14 mouse cellular contexts compared by ENCODE assay signal in the genomic region with DNA sequence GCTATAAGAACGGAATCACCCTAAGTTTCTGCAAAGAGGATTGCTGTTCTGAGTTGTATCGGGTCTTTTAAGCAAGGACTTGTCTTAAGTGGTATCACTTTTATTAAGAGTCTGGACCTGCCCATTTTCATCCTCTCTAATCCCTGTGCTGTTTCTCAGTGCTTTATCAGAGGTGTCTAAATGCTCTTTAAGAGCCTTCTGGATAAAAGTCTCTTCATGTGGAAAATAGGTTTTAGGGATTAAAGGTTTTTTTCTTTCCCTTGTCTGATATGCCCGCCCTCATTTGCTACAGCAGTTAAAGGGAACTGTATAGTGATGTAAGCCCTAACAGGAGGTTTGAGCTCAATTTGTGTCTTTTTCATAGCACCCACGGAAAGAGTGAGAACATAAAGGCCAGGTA.
"Had no signal": no experiment of that assay in that cellular context is flagged by ENCODE, and none has a peak within 500 bp of the region (broad histone marks: within the 10 kb centered on the region; RNA-seq: fewer than 3 reads in every experiment).

No protein-coding gene starts in this region.

- DNase-seq: lung, adult 18-20 months; lung, embryonic 14.5 days; lung, postnatal 10 days; lung, postnatal 4 days; midbrain, embryonic 14.5 days; right cerebral cortex, postnatal 14 days; thymus, adult 2 months; thymus, postnatal 25 days; thymus, postnatal 4 days had no signal

- H3K4me1 ChIP-seq: midbrain, embryonic 12.5 days; neural tube, embryonic 12.5 days; stomach, embryonic 15.5 days had no signal

- H3K27ac ChIP-seq: midbrain, embryonic 10.5 days; midbrain, embryonic 12.5 days; neural tube, embryonic 12.5 days; stomach, embryonic 15.5 days; stomach, postnatal 0 days had no signal

- H3K9me3 ChIP-seq: midbrain, embryonic 10.5 days; midbrain, embryonic 12.5 days; neural tube, embryonic 12.5 days; stomach, embryonic 15.5 days had no signal

- H3K9ac ChIP-seq: lung, embryonic 14.5 days; midbrain, embryonic 12.5 days; neural tube, embryonic 12.5 days; stomach, embryonic 15.5 days had no signal

- H3K36me3 ChIP-seq: midbrain, embryonic 10.5 days; midbrain, embryonic 12.5 days; neural tube, embryonic 12.5 days; stomach, embryonic 15.5 days had no signal

- H3K4me3 ChIP-seq: midbrain, embryonic 10.5 days; midbrain, embryonic 12.5 days; neural tube, embryonic 12.5 days; stomach, embryonic 15.5 days had no signal

- H3K27me3 ChIP-seq: midbrain, embryonic 12.5 days; neural tube, embryonic 12.5 days; stomach, embryonic 15.5 days had no signal

- H3K4me2 ChIP-seq: lung, embryonic 14.5 days; midbrain, embryonic 12.5 days; neural tube, embryonic 12.5 days; stomach, embryonic 15.5 days had no signal
